Mouse (Mus musculus) small intestine, adult 2 months (tissue): Measurements from ENCODE around the gene Gpr162. TPM values are rescaled to one million over a fixed set of nuclear protein-coding genes. Genes with fewer than 3 reads are reported as not detected.

Source experiments
- H3K27ac ChIP-seq: fragments of 200-500 bp; 2 replicates; pipeline ENCODE4 v1.5.1; 2012; ENCODE audit warnings: low read depth, low read length, control low read depth, inconsistent platforms; ENCODE audit not compliant: insufficient read depth
- H3K27me3 ChIP-seq: fragments of 200-500 bp; 2 replicates; pipeline ENCODE4 v1.6.1; 2012; ENCODE audit warnings: mild to moderate bottlenecking, moderate library complexity, low read length, inconsistent platforms; ENCODE audit not compliant: control insufficient read depth, insufficient read depth
- H3K36me3 ChIP-seq: fragments of 200-500 bp; 2 replicates; pipeline ENCODE4 v1.6.1; 2012; ENCODE audit warnings: mild to moderate bottlenecking, low read length, control low read depth, inconsistent platforms; ENCODE audit not compliant: control insufficient read depth, insufficient read depth
- H3K4me1 ChIP-seq: fragments of 200-500 bp; 2 replicates; pipeline ENCODE4 v1.6.1; 2012; ENCODE audit warnings: low read length, inconsistent platforms, mixed read lengths; ENCODE audit not compliant: control insufficient read depth, insufficient read depth, insufficient read length
- H3K4me3 ChIP-seq: fragments of 200-500 bp; 2 replicates; pipeline ENCODE4 v1.5.1; 2012; ENCODE audit warnings: low read depth, mild to moderate bottlenecking, control low read depth, inconsistent platforms, low read length, moderate library complexity
- CTCF ChIP-seq: fragments of 200-500 bp; IDR thresholded peaks from 2 replicates; pipeline ENCODE4 v1.5.1; 2012; ENCODE audit warnings: low read depth, mild to moderate bottlenecking, control low read depth, inconsistent platforms, low read length, moderate library complexity, mixed read lengths; ENCODE audit not compliant: insufficient replicate concordance, insufficient read length; ENCODE audit errors: extremely low read depth
- POLR2A ChIP-seq: fragments of 200-500 bp; IDR thresholded peaks from 2 replicates; pipeline ENCODE4 v1.6.1; 2012; ENCODE audit warnings: low read depth, mild to moderate bottlenecking, control low read depth, inconsistent platforms, low read length, moderate library complexity
- WGBS: fragments of 180-500 bp; shearing (Covaris S2); methylation state at CpG from one replicate; pipeline ENCODE4 v1.1.7; 2018; 5-methylcytosine and 5-hydroxymethylcytosine counted together
- polyA plus RNA-seq: library from polyadenylated mRNA; depleted of rRNA; stranded (reverse); fragments of >200 nt; gene quantifications from 2 replicates; pipeline ENCODE4 v1.2.3, GENCODE M21; 2012

Gene Gpr162
- polyA plus RNA-seq, 1 experiment, result 1.7 TPM

- H3K4me3 ChIP-seq, result no peak overlapping the region
- H3K4me1 ChIP-seq, result peaks cover 9% of the 10 kb centered on the region; the same call in 1 of the 2 replicates
- no peaks in the 10 kb centered on the region for H3K27me3 ChIP-seq
- WGBS, result 51% methylated on average over 9 of the region's 9 CpGs
- no peak overlapping the region for H3K27ac ChIP-seq
- peaks cover 47% of the 10 kb centered on the region for H3K36me3 ChIP-seq
- no peak for TF ChIP-seq POLR2A
- TF ChIP-seq CTCF, result no peak
Measured at GRCm38 (mm10) chr6:124814858-124815774, 48.7 kb downstream of the Gpr162 start.

- Histone ChIP-seq H3K36me3 (peaks cover 40% of the 10 kb centered on the region), H3K27ac (0 out of 2 replicates have a peak overlapping the region, but pooled peaks have one; percentile 10), H3K4me1 (peaks cover 13% of the 10 kb centered on the region; the same call in 1 of the 2 replicates), H3K27me3 (no peaks in the 10 kb centered on the region), H3K4me3 (peak overlapping the region; percentile 88)
- TF ChIP-seq POLR2A (no peak), CTCF (no peak)
- 16% methylated on average over 8 of the region's 8 CpGs for WGBS
Measured at GRCm38 (mm10) chr6:124814448-124814847, 49.3 kb downstream of the Gpr162 start.

- under 1% methylated on average over 22 of the region's 22 CpGs for WGBS
- H3K27me3 ChIP-seq, result no peaks in the 10 kb centered on the region
- TF ChIP-seq POLR2A (peak; percentile 97), CTCF (no peak)
- H3K27ac ChIP-seq, result peak within 1 kb of the TSS; percentile 65
- peaks cover 36% of the 10 kb centered on the region for H3K36me3 ChIP-seq
- H3K4me3 ChIP-seq, result peak within 1 kb of the TSS; percentile 88
- H3K4me1 ChIP-seq, result peaks cover 13% of the 10 kb centered on the region; the same call in 1 of the 2 replicates
Measured at GRCm38 (mm10) chr6:124813933-124814332, 49.9 kb downstream of the Gpr162 start, which contains the start of gene Tpi1. Tpi1 (minus strand) TSS chr6:124814296.

GRCm38 (mm10) chr6:124813496-124813895, 50.3 kb downstream of the Gpr162 start:
- Histone ChIP-seq H3K36me3 (peaks cover 34% of the 10 kb centered on the region), H3K27me3 (no peaks in the 10 kb centered on the region), H3K4me3 (peak overlapping the region; percentile 88), H3K4me1 (peaks cover 13% of the 10 kb centered on the region; the same call in 1 of the 2 replicates), H3K27ac (peak overlapping the region; percentile 65)
- no peak; the same call in 1 of the 2 replicates for TF ChIP-seq POLR2A
- TF ChIP-seq CTCF, result no peak
- WGBS, result 0% methylated on average over 18 of the region's 18 CpGs

DNA sequence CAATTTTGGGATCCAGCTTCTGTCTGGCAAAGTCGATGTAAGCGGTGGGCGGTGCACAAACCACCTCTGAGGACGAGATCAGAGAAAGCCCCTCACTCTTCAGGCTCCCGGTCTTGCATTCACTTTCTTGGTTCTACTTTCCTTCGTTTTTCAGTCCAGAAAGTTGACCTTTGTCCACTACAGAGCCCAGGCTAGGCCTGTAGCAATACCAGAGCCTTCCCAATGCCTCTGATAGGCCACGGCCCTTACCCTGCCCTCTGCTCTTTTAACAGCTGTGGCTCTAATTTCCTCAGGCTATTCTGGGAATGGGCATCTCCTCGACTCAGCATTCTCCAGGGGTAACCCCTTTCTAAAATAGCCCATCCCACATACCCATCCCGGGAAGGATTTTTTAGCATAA, 50.9 kb downstream of the Gpr162 start:
- Histone ChIP-seq H3K27ac (peak overlapping the region; percentile 65), H3K4me3 (peak overlapping the region; percentile 88), H3K36me3 (peaks cover 29% of the 10 kb centered on the region)

DNA sequence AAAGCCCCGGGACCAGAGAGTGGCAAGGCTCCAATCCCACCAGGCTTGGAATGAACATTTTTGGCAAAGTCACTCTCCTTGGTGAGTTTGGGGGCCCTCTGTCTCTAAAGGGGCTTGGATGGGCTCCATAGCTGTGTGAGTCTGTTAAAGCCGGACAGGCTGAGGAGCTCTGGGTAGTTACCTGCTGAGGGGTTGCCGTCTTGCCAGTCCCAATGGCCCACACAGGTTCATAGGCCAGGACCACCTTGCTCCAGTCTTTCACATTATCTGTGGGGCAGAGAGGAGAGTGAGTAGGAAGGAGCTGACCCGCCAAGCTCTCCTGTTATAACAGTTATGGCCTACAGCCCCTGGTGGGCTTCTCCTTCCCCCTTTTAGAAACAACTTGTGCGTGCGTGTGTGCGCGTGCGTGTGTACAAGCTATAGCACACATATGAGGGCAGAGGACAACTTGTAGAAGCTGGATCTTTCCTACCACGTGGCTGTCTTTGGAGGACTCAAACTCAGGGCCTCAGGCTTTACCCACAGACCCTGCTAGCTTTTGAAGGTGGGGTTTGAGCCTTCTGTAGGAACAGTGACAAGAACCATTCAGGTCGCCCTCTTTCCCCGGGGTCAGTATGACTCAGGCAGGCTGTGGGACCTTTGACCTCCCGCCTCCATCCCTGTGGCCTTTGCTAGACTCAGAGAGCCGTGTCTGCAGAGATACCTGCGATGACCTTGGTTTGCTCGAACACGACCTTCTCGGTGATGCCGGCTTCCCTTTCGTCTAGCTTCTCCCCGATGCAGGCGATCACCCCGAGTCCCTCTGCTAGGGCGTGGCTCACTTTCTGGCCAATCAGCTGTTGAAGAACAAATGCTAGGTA, 51.9 kb downstream of the Gpr162 start:
- Histone ChIP-seq H3K4me3 (peak overlapping the region; percentile 88), H3K4me1 (peaks cover 24% of the 10 kb centered on the region; the same call in 1 of the 2 replicates), H3K36me3 (peaks cover 20% of the 10 kb centered on the region), H3K27ac (peak overlapping the region; percentile 65), H3K27me3 (no peaks in the 10 kb centered on the region)
- TF ChIP-seq POLR2A (no peak), CTCF (no peak)
- 58% methylated on average over 24 of the region's 24 CpGs for WGBS

More for the DNA sequence above, 50.9 kb downstream of the Gpr162 start:
- peaks cover 17% of the 10 kb centered on the region; the same call in 1 of the 2 replicates for H3K4me1 ChIP-seq
- 16% methylated on average over 9 of the region's 9 CpGs for WGBS
- TF ChIP-seq CTCF (no peak), POLR2A (no peak)
- H3K27me3 ChIP-seq, result no peaks in the 10 kb centered on the region
